Mouse (Mus musculus) left cerebral cortex, postnatal 4 days (tissue): ENCODE data around the gene Zbtb46. TPM values are rescaled to one million over a fixed set of nuclear protein-coding genes. Genes with fewer than 3 reads are reported as not detected.

ENCODE experiments used
- DNase-seq: peaks from one replicate; pipeline ENCODE4 v3.0.0-alpha.2; 2022
- intact Hi-C: fragments of 180-260 bp; cut with DNase I; formaldehyde crosslinking; loops from one replicate; pipeline ENCODE4 v1.15.1; 2025
- total RNA-seq, 2 experiments: library from RNA; stranded (reverse); gene quantifications; 2 replicates each; pipeline ENCODE4 v1.2.3; 2021

Gene Zbtb46
- total RNA-seq, 2 experiments from 2014 or later = 16.6 to 16.8 TPM

DNA sequence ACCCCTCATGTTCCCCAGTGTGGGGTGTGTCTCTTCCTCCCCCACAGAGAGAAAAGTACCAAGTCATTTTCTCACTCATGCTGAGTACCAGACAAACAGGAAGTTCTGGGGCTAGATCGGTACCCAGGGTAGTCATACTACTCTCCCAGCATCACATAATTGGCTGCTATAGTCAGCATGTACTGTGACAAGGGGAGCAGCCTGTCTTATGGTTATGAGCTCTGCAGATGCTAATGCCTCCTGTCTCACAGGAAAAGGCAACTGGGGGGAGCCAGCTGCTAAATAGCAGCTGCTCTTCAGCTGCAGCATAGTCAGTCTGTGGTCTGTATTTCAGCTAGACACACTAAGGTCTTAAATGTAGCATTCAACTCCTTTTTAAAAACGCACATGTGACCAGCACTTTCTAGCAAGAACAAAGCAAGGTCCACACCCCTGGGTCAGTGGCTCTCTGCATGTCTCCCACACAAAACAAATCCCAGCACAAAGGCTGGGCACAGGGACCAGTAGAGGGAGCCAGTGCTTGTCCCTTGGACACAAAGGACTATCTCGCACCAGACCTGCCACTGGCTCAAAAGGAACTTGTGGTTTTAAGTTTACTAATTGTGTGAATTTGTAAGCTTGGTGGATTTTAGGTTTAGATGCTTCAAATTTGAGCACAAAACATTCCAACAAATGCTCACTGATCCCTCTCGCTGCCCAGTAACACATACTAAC is 48.3 kb downstream of the Zbtb46 start:
- DNase-seq = peak; percentile 68
- intact Hi-C loops = no loop called here

DNA sequence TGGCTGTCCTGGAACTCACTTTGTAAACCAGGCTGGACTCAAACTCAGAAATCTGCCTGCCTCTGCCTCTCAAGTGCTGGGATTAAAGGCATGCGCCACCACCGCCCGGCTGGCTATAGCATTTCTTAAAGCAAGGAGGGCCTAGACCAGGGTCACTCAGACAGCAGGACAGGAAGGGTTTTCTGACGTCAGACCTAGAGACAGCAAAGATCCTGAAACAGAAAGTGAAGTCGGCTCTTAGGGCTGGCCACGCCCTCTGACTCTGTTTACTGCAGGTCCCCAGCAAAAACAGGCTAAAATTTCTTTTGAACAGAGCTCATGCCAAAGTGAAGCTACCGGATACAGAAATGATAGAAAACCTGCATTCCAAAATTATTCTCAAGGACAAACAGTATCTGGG is 49.6 kb downstream of the Zbtb46 start:
- no peak for DNase-seq
- intact Hi-C loops = loop anchor here (5.0 kb wide), 1 partner anchor 88 kb away; the partner anchor contains the start of gene Tpd52l2

DNA sequence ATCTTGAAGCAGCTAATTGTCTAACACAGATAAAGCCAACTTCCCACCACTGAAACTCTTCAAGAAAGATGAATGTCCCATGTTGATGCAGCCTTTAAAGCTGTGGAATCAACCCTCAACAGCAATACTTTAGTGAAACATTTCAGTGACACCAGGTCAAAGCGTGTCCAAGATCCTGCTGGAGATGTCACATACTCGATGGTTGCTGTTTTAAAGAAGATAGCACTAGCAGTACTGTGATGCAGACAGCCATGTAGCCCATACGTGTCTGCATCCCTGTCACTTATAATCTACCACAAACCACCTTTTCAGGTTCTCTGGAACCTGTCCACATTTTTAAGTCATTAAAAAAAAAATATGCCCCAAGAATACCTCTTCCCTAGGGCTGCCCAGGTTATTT is 55.5 kb downstream of the Zbtb46 start:
- no peak for DNase-seq
- intact Hi-C loops = no loop called here

DNA sequence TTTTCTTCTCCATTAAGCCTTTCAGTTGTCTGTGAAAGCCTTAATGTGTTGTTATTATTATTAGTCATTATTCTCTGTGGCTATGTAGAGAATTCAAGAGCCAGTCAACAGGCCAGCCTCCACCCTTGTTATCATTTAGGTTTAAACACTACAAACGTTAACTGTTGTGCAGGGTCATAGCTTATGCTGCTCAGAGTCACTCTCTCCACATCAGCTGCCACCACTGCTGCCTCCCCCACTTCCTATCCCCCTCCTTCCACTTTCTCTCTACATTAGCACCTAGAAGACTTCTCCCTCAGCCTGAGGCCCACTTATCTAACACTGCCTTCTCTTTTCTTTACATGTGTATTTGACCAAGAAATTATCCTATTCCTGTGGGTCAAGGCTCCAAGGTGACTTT is 57.7 kb downstream of the Zbtb46 start:
- intact Hi-C loops = no loop called here
- DNase-seq = no peak

DNA sequence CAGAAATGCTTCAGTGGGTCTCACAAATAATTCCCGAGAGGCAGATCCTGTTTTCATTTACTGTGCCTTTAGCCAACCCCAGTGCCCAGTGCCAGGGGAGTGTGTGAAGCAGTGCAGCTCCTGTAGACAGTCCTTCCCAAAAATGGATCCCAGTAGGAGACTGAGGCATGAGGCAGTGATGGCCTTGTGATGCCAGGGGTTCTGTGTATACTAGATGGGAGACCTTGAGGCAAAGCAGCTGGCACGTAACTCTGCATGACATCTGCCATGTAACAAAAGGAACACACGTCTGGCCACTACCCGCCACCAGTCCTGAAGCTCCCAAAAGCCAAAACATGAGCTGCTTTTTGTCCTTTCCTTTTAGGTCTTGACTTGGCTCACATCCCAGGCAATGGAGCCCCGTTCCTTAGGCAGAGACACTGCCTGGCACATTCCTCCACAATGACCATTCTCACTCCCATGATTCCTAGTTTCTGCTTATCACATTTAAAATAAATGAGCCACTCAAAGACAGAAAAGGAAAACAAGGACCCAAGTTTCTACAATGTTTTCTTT is 61.9 kb downstream of the Zbtb46 start:
- intact Hi-C loops = loop anchor here (10.0 kb wide), 1 partner anchor 188 kb away; the partner anchor contains the start of gene Uckl1
- DNase-seq = no peak

DNA sequence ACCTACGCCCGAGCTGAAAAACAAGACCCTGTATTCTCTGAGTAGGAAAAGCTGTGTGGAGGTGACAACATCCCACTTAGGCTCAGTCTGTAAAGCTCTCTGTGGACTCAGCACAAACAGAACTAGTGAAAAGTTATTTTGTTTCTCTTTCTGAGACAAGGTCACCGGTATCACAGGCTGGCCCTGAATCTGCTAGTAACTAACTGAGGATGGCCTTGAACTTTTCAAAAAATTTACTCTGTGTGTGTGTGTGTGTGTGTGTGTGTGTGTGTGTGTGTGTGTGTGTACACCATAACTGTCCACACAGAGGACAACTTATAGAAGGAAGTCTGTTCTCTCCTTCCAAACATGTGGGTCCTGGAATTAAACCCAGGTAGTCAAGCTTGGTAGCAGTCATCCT is 65.1 kb downstream of the Zbtb46 start:
- no peak for DNase-seq
- intact Hi-C loops = loop anchor here (5.0 to 10.0 kb wide), 2 partner anchors 103 to 191 kb away; partner anchors contain the start of genes Tpd52l2 and Uckl1

DNA sequence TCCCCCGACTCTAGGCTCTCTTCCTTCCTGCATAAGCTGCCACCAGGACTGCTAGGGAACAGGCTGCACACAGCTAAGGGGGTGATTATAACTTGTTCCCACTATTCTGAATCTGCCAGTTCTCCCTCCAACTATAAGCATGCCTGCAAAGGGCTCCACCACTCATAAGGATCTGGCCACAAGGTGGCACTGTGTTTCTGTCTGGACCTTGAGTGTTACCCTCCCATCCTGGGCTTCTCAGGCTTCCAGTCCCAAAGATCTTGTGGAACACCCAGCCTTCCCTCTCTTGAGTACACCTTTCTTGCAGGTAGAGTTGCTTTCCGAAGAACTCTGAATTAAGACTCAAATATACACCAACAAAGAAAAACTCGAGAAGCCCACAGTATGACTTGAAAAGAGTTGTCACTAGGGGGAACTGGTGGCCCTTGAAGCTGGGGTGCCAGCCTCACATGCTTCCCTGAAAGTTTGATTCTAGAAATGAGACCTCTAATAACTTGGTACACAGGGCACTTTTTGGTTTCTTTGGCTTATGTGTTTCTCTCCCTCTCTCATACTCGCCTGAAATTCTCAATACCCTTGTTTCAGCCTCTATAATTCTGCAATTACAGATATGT is 66.5 kb downstream of the Zbtb46 start:
- intact Hi-C loops = loop anchor here (5.0 to 10.0 kb wide), 2 partner anchors 105 to 192 kb away; partner anchors contain the start of genes Tpd52l2 and Uckl1
- DNase-seq = peak; percentile 88

DNA sequence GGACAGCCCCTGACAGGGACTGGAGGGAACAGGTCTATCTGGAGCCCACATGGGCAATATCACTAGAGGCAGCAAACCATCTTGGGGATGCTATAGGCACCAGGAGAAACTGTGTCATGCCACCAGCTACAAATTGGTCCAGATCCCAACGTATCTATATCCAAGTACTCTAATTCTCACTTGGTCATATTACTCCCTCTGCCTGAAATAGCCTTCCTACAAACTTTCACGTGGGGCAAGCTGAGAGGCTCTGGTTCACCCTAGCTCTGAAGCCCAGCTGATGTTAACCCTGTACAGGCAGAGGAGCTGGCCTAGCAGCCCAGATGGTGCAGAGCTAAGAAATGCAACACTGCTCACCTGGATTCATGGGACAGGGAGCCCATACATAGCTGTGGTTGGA is 67.7 kb downstream of the Zbtb46 start:
- intact Hi-C loops = loop anchor here (5.0 to 10.0 kb wide), 2 partner anchors 106 to 193 kb away; partner anchors contain the start of genes Tpd52l2 and Uckl1
- no peak for DNase-seq

DNA sequence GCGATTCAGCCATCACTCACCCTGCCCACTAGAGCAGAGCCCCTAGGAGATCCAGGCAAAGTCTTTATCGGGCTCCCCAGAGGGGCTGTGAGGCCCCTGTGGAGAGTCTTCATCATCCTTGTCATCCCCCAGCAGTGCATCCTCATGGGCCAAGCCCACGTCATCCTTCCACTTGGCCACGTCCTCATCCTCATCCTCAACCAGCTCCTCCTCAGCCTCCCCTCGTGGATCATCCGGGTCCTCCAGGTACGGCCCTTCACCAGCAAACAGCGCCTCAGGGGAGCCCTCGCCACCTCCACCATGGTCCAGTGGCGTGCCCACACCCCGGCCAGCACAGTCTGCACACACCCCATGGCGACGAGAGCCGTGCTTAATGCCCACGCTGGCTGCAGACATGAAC is 68.2 kb downstream of the Zbtb46 start:
- intact Hi-C loops = loop anchor here (5.0 to 10.0 kb wide), 2 partner anchors 106 to 194 kb away; partner anchors contain the start of genes Tpd52l2 and Uckl1
- no peak for DNase-seq

DNA sequence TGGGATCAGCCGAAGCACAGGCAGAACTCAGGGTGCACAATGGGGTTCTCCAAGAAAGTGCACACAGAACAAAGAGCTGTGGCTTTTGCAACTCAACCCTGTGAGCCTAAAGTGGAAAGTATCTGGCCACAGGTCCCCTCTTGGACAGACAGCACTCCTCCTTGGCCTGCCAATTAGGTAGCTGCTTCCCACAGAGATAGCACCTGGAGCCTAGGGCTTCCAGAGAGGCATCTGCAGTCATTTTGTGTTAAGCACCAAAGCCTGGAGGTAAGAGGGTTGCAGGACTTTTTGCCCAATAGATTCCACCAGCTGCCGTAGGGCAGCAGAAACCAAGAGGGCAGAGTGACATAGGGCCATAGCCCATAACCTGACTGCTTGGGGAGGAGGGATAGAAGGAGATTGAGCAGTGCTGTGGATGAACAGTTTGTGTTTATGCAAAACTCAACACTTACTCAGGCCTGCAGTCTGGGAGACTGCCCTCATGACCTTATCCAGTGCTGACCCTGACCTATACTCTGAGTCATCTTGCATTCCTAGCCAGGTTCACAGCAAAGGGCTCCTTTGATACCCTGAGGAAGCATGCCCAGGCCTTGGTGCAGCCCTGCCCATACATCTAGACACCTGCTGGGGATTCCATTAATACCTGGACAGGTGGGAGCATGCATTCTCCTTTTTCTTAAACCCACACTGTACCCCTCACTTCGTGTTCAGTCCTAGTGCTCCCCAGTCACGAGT is 68.9 kb downstream of the Zbtb46 start:
- intact Hi-C loops = loop anchor here (5.0 to 10.0 kb wide), 2 partner anchors 107 to 194 kb away; partner anchors contain the start of genes Tpd52l2 and Uckl1
- no peak for DNase-seq

DNA sequence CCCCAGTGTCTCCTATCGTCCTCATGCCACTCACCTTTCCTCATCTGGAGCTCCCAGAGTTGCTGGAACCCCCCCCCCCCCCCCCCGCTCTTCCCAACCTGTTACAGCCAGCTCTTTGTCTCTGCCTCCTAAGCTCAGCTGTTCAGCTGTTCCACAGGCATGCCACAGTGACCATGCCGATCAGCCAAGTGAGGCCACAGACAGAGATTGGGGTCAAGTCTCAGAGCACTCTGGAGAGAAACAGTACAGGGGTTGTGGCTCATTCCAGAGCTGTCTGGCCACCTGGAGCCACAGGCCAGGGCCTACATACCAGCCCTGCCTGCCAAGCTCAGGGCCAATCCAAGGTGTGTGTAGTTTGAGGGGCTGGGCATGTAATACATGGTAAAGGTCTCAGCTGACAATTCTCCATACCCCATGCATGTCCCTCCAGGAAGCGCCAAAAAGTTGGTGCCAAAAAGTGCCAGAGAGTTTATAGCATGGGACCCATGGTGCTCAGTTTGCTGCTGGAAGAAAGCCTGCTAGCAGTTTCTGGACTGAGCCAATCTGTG is 72.5 kb downstream of the Zbtb46 start:
- intact Hi-C loops = no loop called here
- DNase-seq = no peak

DNA sequence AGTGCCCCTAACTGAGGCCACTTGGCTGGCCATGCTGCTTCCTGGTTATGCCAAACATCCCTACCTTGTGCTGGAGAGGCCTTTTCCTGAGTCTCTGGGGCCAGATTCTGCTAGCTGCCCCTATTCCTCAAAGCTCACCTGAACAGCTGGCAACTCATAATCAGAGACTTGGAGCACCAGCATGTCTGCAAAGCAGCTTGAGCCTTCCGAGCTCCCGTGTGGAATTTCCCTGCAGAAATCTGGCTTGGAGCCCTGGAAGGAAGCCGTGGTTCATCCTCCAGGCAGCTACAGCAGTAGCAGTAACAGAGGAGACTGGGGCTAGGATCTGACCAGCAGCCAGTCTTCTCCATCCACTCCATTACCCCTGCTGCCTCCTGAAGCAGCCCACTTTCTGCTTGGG is 73.3 kb downstream of the Zbtb46 start:
- intact Hi-C loops = no loop called here
- peak; percentile 39 for DNase-seq

DNA sequence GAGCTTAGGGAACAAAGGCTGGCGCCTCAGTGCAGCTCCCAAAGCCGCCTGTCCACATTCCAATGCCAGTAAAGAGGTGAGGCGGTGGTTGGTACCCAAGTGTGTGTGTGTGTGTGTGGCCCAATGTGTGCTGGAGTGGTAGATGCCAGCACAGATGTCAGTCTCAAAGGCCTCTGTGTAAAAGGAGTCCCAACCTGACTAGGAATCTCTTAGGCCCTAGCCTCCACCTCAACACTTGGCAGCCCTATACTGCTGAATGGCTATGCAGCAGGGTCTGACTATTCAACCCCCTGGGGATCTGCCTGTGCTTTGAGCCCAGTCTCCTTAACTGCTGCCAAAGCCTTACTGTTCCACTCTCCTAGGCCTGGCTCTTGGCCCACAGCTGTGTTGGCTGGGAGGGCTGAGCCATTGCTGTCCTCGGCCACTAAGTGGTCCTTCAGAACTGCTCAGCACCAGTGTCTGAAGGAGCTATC is 74.3 kb downstream of the Zbtb46 start:
- intact Hi-C loops = no loop called here
- peak; percentile 78 for DNase-seq

DNA sequence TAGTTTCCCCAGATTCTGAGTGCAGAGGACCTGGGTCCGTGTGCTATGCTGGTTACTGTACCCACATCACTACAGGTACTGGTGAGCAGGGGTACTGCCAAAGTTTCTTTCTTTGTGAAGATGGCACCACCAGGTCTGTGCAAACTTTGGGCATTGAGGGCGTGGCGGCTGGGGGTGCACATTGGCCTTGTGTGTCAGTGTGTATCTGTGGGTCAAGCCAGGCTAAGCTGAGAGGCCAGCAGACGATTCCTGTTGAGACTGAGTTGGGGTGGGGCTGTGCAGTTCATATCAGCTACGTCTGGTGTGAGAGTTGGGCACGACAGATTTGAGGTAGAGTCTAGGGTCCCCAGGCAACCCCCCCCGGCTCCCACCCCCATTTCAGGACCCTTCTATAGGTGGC is 74.8 kb downstream of the Zbtb46 start:
- intact Hi-C loops = no loop called here
- DNase-seq = no peak

DNA sequence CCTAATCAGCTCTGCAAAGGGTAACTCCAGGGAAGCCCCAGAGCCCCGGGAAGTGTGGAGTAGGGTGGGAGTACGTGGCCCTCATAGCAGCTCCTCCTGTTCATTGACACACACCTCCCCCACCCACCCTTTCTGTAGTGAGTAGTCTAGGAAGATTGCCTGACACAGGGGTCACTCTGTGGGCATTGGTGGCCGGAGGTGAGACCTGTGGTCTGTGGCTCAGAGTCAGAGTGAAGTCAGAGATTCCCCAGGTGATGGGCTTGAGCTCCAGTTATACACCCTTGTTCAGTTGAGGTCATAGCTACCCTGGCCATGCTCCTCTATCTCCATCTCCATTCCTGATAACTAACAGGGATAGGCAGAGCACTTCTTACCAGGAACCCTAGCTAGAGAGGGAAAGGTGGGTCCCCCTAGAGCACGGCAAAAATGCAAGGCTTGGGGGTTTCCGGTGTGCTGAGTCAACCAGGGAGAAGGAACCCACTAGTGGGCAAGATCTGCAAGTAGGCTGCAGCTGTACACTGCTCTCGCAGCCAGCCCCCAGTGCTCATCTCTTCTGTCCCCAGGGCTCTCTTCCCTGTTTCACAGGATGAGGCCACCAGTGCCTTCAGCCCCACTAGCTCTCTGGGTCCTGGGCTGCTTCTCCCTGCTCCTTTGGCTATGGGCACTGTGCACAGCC is 77.5 kb downstream of the Zbtb46 start:
- intact Hi-C loops = no loop called here
- no peak for DNase-seq

DNA sequence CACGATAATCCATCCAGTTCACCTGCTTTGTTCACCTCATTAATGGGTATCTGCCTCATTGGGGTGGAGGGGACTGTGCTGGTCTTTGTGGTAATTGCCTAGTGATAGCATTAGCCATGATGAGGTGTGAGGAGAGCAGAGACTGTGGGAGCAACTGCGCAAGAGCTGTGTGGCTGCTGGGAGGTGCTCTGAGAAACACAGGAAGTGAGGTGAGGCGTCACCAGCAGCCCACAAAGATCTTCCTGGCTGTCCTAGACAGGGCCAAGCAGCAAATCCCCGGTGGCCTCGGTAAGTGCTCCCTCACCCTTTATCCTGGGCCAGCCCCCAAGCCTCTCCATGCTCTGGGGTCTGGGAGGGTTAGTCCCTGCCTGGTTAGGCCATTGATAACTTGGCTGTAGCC is 78.1 kb downstream of the Zbtb46 start:
- no peak for DNase-seq
- intact Hi-C loops = no loop called here

DNA sequence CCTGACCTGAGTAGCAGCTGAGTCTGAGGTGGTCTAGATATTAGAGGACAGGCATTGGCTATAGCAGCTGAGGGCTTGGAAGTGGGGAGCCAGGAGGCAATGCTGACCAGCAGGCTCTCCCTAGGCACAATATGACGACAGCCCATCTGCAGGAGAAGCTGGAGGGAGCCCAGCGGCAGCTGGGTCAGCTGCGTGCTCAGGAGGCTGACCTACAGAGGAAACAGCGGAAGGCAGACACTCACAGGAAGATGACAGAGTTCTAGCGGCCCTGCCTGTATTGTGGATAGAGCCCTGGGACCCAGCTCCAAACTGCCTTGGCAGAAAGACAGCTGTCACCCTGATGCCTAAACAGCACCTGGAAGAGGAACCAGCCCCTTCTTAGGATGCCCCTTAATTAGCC is 79.0 kb downstream of the Zbtb46 start:
- DNase-seq = no peak
- intact Hi-C loops = no loop called here

DNA sequence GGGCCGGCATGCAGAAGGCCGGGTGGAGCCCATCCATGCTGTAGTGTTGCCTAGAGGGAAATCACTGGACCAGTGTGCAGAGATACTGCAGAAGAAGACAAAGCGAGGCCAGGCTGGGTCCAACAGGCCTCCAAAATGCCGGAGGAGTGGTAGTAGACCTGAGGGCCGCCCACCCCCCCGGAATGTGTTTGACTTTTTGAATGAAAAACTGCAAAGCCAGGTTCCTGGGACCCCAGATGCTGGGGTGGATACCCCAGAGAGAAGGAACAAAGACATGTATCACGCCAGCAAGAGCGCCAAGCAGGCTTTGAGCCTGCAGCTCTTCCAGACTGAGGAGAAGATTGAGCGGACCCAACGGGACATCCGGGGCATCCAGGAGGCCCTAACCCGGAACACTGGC is 79.4 kb downstream of the Zbtb46 start, which contains the start of gene Lime1:
Gene Lime1, plus strand, starts transcription at position 301 of the 400 bp plus-strand sequence.
- intact Hi-C loops = no loop called here

DNA sequence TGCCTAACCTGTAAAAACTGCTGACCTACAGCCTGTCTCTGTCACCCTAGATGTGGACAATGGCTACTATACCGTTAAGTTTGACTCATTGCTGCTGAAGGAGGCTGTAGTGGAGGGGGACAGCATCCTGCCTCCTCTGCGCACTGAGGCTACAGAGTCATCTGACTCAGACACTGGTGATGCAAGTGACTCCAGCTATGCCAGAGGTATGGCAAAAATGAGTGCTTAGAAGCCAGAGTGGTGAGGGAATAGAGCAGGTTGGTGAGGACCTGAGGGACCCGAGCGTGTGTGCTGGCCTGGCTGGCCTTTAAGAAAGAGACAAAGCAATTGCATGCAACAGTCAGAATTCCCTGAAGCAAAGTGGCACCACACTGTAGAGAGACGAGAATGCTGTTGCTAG is 80.5 kb downstream of the Zbtb46 start:
- no peak for DNase-seq
- intact Hi-C loops = no loop called here

More for the DNA sequence above, 79.4 kb downstream of the Zbtb46 start, which contains the start of gene Lime1:
- no peak for DNase-seq

DNA sequence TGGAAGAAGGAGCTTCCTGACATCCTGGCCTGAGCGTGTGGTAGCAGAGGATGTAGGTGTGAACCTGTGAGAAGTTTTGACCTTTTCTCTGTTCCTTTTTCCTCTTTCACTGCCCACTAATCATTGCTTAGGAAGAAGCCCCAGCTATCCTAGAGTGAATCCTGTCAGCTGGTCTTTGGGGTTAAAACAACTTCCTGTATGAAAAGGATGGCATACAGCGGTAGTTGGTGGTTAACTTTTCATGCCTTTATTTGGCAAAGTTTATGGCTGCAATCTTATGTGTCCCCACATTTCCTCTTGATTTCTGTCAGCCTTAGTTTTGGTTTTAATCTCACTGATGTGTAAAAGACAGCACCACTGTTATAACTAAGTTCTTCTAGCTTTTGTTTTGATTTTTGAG is 82.0 kb downstream of the Zbtb46 start:
- DNase-seq = no peak
- intact Hi-C loops = no loop called here
